8 mouse cellular contexts compared by ENCODE assay signal in genomic region chr7:135716445-135716877, GRCm38 (mm10). TPM values are rescaled to one million over a fixed set of nuclear protein-coding genes. Genes with fewer than 3 reads are reported as not detected.
DNase-seq lines count a peak whose midpoint lies in the region; ATAC-seq and TF ChIP-seq lines count a peak whose summit lies in the region.

No protein-coding gene starts in this region.

- H3K27ac ChIP-seq in embryonic facial prominence, embryonic 13.5 days: peak overlapping the region; percentile 11; the same call in 1 of the 2 replicates
- H3K27ac ChIP-seq in heart, adult 2 months: peak overlapping the region; percentile 73
- H3K27ac ChIP-seq in kidney, adult 2 months (ENCODE audit: insufficient read depth, low read depth, low read length): no peak overlapping the region
- peak overlapping the region; percentile 81 for H3K27ac ChIP-seq in limb, embryonic 12.5 days
- H3K27ac ChIP-seq in midbrain, embryonic 14.5 days (replicated peaks; ENCODE audit: low read depth, low read length): no peak overlapping the region

- peak; percentile 94 for DNase-seq in 416B (ENCODE audit: low read depth)
- peak; percentile 57 to 86 for DNase-seq in adrenal gland, postnatal 4 days (ENCODE audit: low spot score in 2 of 2)
- DNase-seq in heart, adult 2 months: peak; percentile 87 to 90
- DNase-seq in kidney, adult 2 months: peak; percentile 93
- peak; percentile 96 for DNase-seq in midbrain, embryonic 14.5 days
- DNase-seq in spleen, adult 12 weeks (ENCODE audit: low spot score): peak; percentile 84

- intact Hi-C loops in heart, adult 2 months (cut with DNase I): loop anchor here (5.0 kb wide), 1 partner anchor 34 kb away; no protein-coding TSS in a partner anchor

- WGBS in embryonic facial prominence, embryonic 13.5 days: under 1% methylated on average over 25 of the region's 28 CpGs
- WGBS in heart, adult 2 months: under 1% methylated on average over 27 of the region's 28 CpGs
- 1% methylated on average over 26 of the region's 28 CpGs for WGBS in kidney, adult 2 months
- 0% methylated on average over 28 of the region's 28 CpGs for WGBS in limb, embryonic 12.5 days
- WGBS in midbrain, embryonic 14.5 days: under 1% methylated on average over 28 of the region's 28 CpGs

- H3K79me2 ChIP-seq in heart, adult 2 months (replicated peaks; ENCODE audit: control insufficient read depth, insufficient read depth, low read length): 0 out of 2 replicates have a peak, but pooled peaks cover 3% of the 10 kb centered on the region

- TF ChIP-seq EP300 in heart, adult 2 months (IDR thresholded peaks at IDR 0.05; ENCODE audit: insufficient read depth, low read depth, low read length): no peak

- H3K4me2 ChIP-seq in embryonic facial prominence, embryonic 13.5 days: peak overlapping the region; percentile 80
- peak overlapping the region; percentile 78 for H3K4me2 ChIP-seq in limb, embryonic 12.5 days
- peak overlapping the region; percentile 96 for H3K4me2 ChIP-seq in midbrain, embryonic 14.5 days (ENCODE audit: low read length)

- peak; percentile 95 for ATAC-seq in embryonic facial prominence, embryonic 13.5 days (ENCODE audit: insufficient number of reproducible peaks, insufficient read depth, low FRiP score, low TSS enrichment, low read depth)
- ATAC-seq in limb, embryonic 12.5 days (ENCODE audit: insufficient number of reproducible peaks, insufficient read depth, low FRiP score, low TSS enrichment, low read depth): peak; percentile 98
- peak; percentile 97 for ATAC-seq in midbrain, embryonic 14.5 days (ENCODE audit: low FRiP score, low TSS enrichment)

- no peak for TF ChIP-seq POLR2A in heart, adult 2 months (IDR thresholded peaks at IDR 0.05; ENCODE audit: insufficient read depth, low read depth, low read length)
- TF ChIP-seq POLR2A in kidney, adult 2 months (IDR thresholded peaks at IDR 0.05; ENCODE audit: low read depth, low read length): no peak

- H3K4me1 ChIP-seq in embryonic facial prominence, embryonic 13.5 days: peaks cover 27% of the 10 kb centered on the region
- H3K4me1 ChIP-seq in heart, adult 2 months (ENCODE audit: control insufficient read depth, insufficient read depth, low read length): no peaks in the 10 kb centered on the region
- H3K4me1 ChIP-seq in kidney, adult 2 months (ENCODE audit: control insufficient read depth, insufficient read depth, low read length): no peaks in the 10 kb centered on the region
- H3K4me1 ChIP-seq in limb, embryonic 12.5 days (replicated peaks): peaks cover 30% of the 10 kb centered on the region
- H3K4me1 ChIP-seq in midbrain, embryonic 14.5 days (ENCODE audit: control insufficient read depth, insufficient read depth, low read length): 0 out of 2 replicates have a peak, but pooled peaks cover 4% of the 10 kb centered on the region

- H3K9me3 ChIP-seq in embryonic facial prominence, embryonic 13.5 days: no peaks in the 10 kb centered on the region
- H3K9me3 ChIP-seq in limb, embryonic 12.5 days: no peaks in the 10 kb centered on the region
- no peaks in the 10 kb centered on the region for H3K9me3 ChIP-seq in midbrain, embryonic 14.5 days (ENCODE audit: control insufficient read depth, low read length)

- H3K4me3 ChIP-seq in embryonic facial prominence, embryonic 13.5 days: peak overlapping the region; percentile 91
- peak overlapping the region; percentile 72 for H3K4me3 ChIP-seq in heart, adult 2 months
- peak overlapping the region; percentile 67 for H3K4me3 ChIP-seq in kidney, adult 2 months (ENCODE audit: insufficient read depth, low read depth, low read length)
- H3K4me3 ChIP-seq in limb, embryonic 12.5 days (replicated peaks): peak overlapping the region; percentile 87
- H3K4me3 ChIP-seq in midbrain, embryonic 14.5 days (replicated peaks; ENCODE audit: low read depth, low read length): peak overlapping the region; percentile 76

- H3K27me3 ChIP-seq in embryonic facial prominence, embryonic 13.5 days: no peaks in the 10 kb centered on the region
- no peaks in the 10 kb centered on the region for H3K27me3 ChIP-seq in heart, adult 2 months (ENCODE audit: control insufficient read depth, insufficient read depth, low read length)
- H3K27me3 ChIP-seq in kidney, adult 2 months (replicated peaks; ENCODE audit: control insufficient read depth, insufficient read depth, low read length): no peaks in the 10 kb centered on the region
- H3K27me3 ChIP-seq in limb, embryonic 12.5 days: no peaks in the 10 kb centered on the region
- H3K27me3 ChIP-seq in midbrain, embryonic 14.5 days (ENCODE audit: control insufficient read depth, insufficient read depth, low read length): no peaks in the 10 kb centered on the region

- H3K9ac ChIP-seq in embryonic facial prominence, embryonic 13.5 days: peak overlapping the region; percentile 93
- H3K9ac ChIP-seq in heart, adult 2 months (ENCODE audit: low read depth, low read length): peak overlapping the region; percentile 50; the same call in 1 of the 2 replicates
- peak overlapping the region; percentile 92 for H3K9ac ChIP-seq in limb, embryonic 12.5 days (replicated peaks)
- peak overlapping the region; percentile 52; the same call in 1 of the 2 replicates for H3K9ac ChIP-seq in midbrain, embryonic 14.5 days (replicated peaks; ENCODE audit: low read length)

- no peak for TF ChIP-seq CTCF in heart, adult 2 months (IDR thresholded peaks at IDR 0.05)
- no peak for TF ChIP-seq CTCF in kidney, adult 2 months (conservative IDR thresholded peaks at IDR 0.05; ENCODE audit: insufficient read depth, insufficient read length, low read depth, low read length)

- 0 out of 2 replicates have a peak, but pooled peaks cover 3% of the 10 kb centered on the region for H3K36me3 ChIP-seq in embryonic facial prominence, embryonic 13.5 days
- H3K36me3 ChIP-seq in heart, adult 2 months (ENCODE audit: control insufficient read depth, insufficient read depth, low read length): no peaks in the 10 kb centered on the region
- no peaks in the 10 kb centered on the region for H3K36me3 ChIP-seq in kidney, adult 2 months (ENCODE audit: control insufficient read depth, insufficient read depth, low read length)
- H3K36me3 ChIP-seq in limb, embryonic 12.5 days: no peaks in the 10 kb centered on the region
- no peaks in the 10 kb centered on the region for H3K36me3 ChIP-seq in midbrain, embryonic 14.5 days (ENCODE audit: control insufficient read depth, insufficient read depth, low read length)

RNA-seq across cellular contexts. Expression of gene Mki67, which starts 0.3 kb away (rescaled TPM):
- 10 to 100 TPM; 68.1 to 95.6 TPM for total RNA-seq in adrenal gland, postnatal 4 days (2021)
- 47.3 and 48.4 TPM in 2 replicates for polyA plus RNA-seq in embryonic facial prominence, embryonic 13.5 days (2015; fragmentation: Nextera tagmentation; extraction: Ambion mirVana)
- total RNA-seq in heart, adult 2 months (2021): 1 to 10 TPM in 1 of 2 experiments, under 1 TPM in 1; 0.97 to 1.9 TPM
- 0.16 and 0.29 TPM in 2 replicates for polyA plus RNA-seq in heart, adult 2 months (2012; rRNA removed)
- polyA plus RNA-seq in kidney, adult 2 months (2012; rRNA removed): 0.18 and 0.28 TPM in 2 replicates
- 50.5 and 51.2 TPM in 2 replicates for polyA plus RNA-seq in limb, embryonic 12.5 days (2016; fragmentation: Nextera tagmentation; extraction: Ambion mirVana)
- 6.4 and 12.5 TPM in 2 replicates for polyA plus RNA-seq in midbrain, embryonic 14.5 days (2014; fragmentation: Nextera tagmentation; extraction: Ambion mirVana)

Comparison
In these comparisons a context has a peak if more than half of its experiments do, and no peak if none do; other contexts are left out.
1. H3K27ac ChIP-seq: peak in embryonic facial prominence, embryonic 13.5 days (single experiment), heart, adult 2 months (single experiment) and limb, embryonic 12.5 days (single experiment); none in kidney, adult 2 months (single experiment) and midbrain, embryonic 14.5 days (single experiment).
2. Peak in every context shown above with its lines, with median percentiles within 50 percentile points of each other: DNase-seq, ATAC-seq, H3K4me2 ChIP-seq, H3K4me3 ChIP-seq and H3K9ac ChIP-seq.